Mouse (Mus musculus) megakaryocyte progenitor cell, adult 5-6 weeks (primary cell): ENCODE results near the gene Slbp. TPM values are rescaled to one million over a fixed set of nuclear protein-coding genes. Genes with fewer than 3 reads are reported as not detected.

Experiments used
- ATAC-seq: replicated peaks from 2 replicates; pipeline ENCODE4 v1.8.0; 2016; ENCODE audit warnings: mild to moderate bottlenecking, moderate TSS enrichment, inconsistent platforms; ENCODE audit not compliant: poor library complexity
- total RNA-seq, 2 experiments: library from RNA; stranded (forward) in 1 of 2; stranded (reverse) in 1 of 2; fragments of 157-497, 149-512 nt in 1 of 2; fragments of 200-1000 nt in 1 of 2; gene quantifications; 2 replicates each; pipeline versions ENCODE4 v1.2.3 to v1.2.4; 2015 to 2017

The Slbp gene
- total RNA-seq, 2 experiments from 2014 or later: 223 to 253 TPM

DNA sequence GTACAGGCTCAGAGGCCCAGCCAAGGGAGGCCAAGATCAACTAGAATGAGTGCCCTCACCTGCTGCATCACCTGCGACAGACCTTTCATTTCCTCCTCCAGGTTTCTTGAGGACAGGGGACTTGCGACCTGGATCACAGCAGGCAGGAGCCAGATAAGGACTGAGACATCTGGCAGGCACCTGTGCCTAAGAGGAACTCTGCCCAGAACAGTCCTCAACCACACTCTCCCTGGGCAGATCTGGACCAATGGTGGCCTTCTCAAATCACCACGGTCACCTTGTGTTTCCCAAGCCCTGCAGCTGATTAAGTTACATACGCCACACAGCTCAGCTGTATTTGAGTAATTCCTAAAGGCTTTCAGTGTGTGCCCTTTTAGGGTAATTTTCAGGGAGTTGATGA, 21.8 kb downstream of the Slbp start:
- ATAC-seq: no peak

GRCm38 (mm10) chr5:33630061-33630460, 22.3 kb downstream of the Slbp start:
- ATAC-seq: peak; percentile 33

- peak; percentile 92 for ATAC-seq
Measured at GRCm38 (mm10) chr5:33629301-33629987, 22.9 kb downstream of the Slbp start, which contains the start of the genes Fam53a and Gm9903. TSS of gene Fam53a (minus strand) at chr5:33629635. TSS of gene Gm9903 (plus strand) at chr5:33629925.

- ATAC-seq: peak; percentile 12
Measured at GRCm38 (mm10) chr5:33628820-33629300, 23.5 kb downstream of the Slbp start.

DNA sequence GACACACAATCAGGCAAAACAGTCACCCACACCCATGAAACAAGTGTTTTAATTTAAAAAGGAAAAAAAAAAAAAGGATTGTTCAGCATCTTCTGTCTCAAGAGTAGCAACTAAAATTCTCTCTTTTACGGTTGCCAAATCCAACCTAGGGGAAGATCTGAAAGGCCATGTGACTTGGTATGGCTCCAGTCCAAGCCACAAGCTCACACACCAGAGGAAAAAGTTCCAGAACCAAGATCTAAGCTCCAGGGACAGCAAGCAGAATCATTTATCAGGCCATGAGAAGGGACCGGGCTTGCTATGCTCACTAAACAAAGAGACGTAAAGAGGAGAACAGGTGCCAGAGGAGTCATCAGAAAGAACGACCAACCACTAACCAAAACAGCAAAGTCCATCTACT, 24.4 kb downstream of the Slbp start:
- ATAC-seq: no peak

DNA sequence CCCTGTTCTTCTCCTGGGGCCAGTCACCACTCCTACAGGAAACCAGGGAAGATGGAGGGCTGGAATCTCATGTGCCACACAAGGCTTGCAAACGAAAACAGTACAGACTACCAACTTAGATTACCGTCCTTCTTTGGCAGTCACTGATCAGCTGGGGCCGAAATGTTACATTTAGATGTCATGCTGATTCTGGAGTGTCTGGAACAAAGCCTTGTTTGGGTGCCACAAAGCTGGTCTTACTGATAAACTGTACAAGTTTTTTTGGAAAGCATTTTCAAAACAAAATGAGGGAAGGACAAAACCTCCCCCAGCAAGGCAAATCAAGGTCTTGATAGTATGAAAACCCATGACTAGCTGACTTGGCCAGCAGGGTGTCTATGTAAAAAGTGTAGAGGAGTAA, 28.6 kb downstream of the Slbp start:
- no peak for ATAC-seq

DNA sequence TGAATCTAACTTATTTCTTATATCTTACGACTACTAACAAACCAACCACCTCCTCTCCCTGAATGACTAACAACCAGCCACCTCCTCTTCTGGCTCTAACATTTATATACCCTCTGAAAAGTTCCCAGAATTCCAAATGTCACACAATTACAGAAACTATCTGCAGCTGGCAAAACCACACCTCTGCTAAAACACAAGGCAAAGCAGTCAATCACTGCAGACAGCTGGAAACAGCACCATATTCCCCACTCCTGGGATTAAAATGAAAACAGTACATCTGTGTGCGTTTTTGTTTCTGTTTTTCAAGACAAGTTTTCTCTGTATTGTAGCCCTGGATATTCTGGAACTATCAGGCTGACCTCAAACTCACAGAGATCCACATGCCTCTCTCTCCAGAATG, 29.7 kb downstream of the Slbp start:
- ATAC-seq: no peak

DNA sequence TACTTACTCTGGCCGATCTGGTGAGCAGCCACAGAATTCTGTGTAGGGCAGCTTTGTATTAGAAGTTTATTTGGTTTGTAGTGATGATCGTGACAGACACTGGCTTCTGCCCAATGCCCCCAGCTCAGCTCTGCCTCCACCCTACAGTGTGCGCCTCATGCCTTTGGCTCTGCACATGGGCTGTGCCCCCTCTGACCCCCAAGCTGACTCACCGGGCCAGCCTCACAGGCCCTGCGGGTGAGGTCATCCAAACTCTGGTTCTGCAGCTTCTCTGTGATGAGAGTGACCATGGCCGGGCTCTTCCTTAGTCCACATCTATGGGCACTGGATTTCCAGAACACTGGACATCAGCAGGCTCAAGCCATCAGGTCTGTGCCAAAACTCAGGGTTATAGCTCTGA, 38.0 kb downstream of the Slbp start:
- ATAC-seq: no peak

DNA sequence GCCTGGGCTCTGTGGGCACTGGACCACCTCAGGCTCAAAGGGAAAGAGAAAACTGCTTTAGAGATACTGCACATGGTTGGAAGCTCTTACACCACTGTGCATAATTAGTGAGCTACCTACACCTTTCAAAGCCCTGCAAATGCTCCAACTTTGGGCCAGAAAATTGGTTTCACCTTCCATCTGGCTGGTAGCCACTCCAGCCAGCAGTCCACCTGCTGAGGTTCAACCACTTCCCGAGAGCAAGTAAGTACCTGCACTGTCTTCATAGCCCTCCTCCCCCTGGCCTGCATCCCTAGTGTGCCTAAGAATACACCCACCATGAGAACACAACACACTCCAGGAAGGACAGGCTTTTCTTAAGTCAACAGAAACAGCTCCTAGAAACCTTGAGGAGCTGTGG, 40.6 kb downstream of the Slbp start:
- no peak for ATAC-seq

GRCm38 (mm10) chr5:33609226-33609625, 43.1 kb downstream of the Slbp start:
- ATAC-seq: no peak

- no peak for ATAC-seq
Measured at GRCm38 (mm10) chr5:33607434-33607833, 44.9 kb downstream of the Slbp start.

GRCm38 (mm10) chr5:33606631-33607030, 45.7 kb downstream of the Slbp start:
- ATAC-seq: no peak

DNA sequence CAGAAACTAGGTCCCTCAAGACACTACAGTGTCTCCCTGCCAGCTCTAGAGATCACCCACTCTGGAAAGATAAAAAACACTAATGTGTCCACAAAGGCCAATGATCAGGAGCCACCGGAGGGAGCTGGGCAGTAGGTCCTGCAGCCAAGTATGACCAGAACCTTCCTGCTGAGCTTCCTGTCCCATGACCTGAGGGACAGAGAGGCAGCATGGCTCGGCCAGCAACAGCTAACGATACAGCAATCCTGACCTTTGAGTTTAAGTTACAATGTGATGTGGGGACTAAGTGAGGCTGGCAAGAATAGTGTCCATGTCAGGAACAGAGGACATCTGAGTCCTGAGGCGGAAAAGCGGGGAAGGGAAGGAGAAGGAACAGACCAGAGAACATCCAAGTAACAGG, 47.1 kb downstream of the Slbp start:
- ATAC-seq: no peak

GRCm38 (mm10) chr5:33593620-33594019, 58.8 kb downstream of the Slbp start:
- ATAC-seq: peak; percentile 82

- ATAC-seq: peak; percentile 88
Measured at GRCm38 (mm10) chr5:33589221-33589888, 63.0 kb downstream of the Slbp start.

DNA sequence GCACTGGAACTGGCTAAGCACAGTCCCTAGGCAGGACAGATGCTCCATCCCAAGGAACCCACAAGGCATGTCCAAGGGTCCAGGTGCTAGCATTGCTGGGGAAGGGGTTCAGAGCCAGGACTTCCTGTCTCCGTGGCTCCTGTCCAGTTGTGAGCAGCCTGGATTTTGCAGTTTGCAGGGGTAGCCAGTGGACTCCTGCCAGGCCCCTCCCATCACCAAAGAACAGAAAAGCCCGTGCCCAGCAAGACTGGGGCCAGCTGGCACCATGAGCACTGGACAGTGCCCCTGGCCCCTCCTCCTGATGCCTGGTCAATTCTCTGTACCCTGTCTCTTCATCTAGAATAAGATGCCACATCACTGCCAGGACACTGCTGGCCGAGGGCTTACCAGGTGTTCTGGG, 64.3 kb downstream of the Slbp start:
- no peak for ATAC-seq

DNA sequence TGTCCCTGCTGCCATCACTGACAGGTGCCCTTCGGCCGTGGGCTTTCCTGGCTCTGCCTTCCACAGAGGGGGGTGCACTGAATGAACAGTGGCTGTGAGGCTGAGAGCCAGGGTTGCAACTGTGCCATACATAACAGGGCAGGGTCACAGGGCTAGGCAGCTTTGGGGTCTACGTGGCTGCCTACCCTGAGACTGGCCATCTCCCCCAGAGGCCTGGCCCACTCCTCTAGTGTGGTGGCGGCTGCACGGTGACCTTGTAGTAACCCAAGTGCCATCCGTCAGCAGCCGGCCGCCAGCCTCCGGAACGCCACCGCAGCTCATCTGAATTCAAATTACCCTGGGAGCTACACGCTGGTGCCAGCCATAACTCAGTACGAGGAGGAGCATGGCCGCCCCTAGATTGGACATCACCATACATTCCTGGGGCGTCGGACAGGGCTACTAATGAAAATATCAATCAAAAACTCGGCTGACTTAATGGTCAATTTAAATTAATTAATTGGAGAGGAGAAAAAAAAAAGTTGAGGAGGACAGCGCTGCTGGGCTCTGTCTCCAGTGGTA, 64.8 kb downstream of the Slbp start:
- no peak for ATAC-seq

Other genes with a start within 250 kb of the Slbp start
- gene Nkx1-1, start 218.6 kb downstream of the Slbp start, total RNA-seq (2015): not detected in 2 replicates
- not detected in 2 replicates for gene Nkx1-1, start 218.6 kb downstream of the Slbp start, total RNA-seq (2017)
- 16.1 and 27.6 TPM in 2 replicates for gene Fam53a, start 22.9 kb downstream of the Slbp start, total RNA-seq (2015)
- 16.6 and 25.9 TPM in 2 replicates for gene Fam53a, start 22.9 kb downstream of the Slbp start, total RNA-seq (2017)
- gene Gm9903, start 22.6 kb downstream of the Slbp start, total RNA-seq (2015): 0.37 and 0.74 TPM in 2 replicates
- 1.1 TPM in 1 of 2 replicates, not detected in the other for gene Gm9903, start 22.6 kb downstream of the Slbp start, total RNA-seq (2017)
- gene Tacc3, start 5.6 kb upstream of the Slbp start, total RNA-seq (2015): 180 and 190 TPM in 2 replicates
- 184 and 199 TPM in 2 replicates for gene Tacc3, start 5.6 kb upstream of the Slbp start, total RNA-seq (2017)
- gene Tmem129, start 5.8 kb upstream of the Slbp start, total RNA-seq (2015): 15.9 and 17.5 TPM in 2 replicates
- 17.8 and 23.7 TPM in 2 replicates for gene Tmem129, start 5.8 kb upstream of the Slbp start, total RNA-seq (2017)
- 0.39 TPM in 1 of 2 replicates, not detected in the other for gene Fgfr3, start 69.1 kb upstream of the Slbp start, total RNA-seq (2015)
- 1.0 TPM in 1 of 2 replicates, not detected in the other for gene Fgfr3, start 69.1 kb upstream of the Slbp start, total RNA-seq (2017)
- gene Letm1, start 130.2 kb upstream of the Slbp start, total RNA-seq (2015): 15.5 and 16.2 TPM in 2 replicates
- gene Letm1, start 130.2 kb upstream of the Slbp start, total RNA-seq (2017): 22.2 and 24.2 TPM in 2 replicates
- gene Nsd2, start 168.2 kb upstream of the Slbp start, total RNA-seq (2015): 60.1 and 64.1 TPM in 2 replicates
- 85.5 and 127 TPM in 2 replicates for gene Nsd2, start 168.2 kb upstream of the Slbp start, total RNA-seq (2017)